Mouse (Mus musculus): ENCODE measurements around the gene Arhgap17. TPM values are rescaled to one million over a fixed set of nuclear protein-coding genes. Genes with fewer than 3 reads are reported as not detected.

The Arhgap17 gene
- polyA plus RNA-seq, 1 experiment from 2014 or later: 16.2 TPM

Other genes with a start within 250 kb of the Arhgap17 start
- 38.4 and 46.4 TPM in 2 replicates for gene Tnrc6a, start 246.0 kb downstream of the Arhgap17 start, polyA plus RNA-seq (2015; fragmentation: Nextera tagmentation; extraction: Ambion mirVana)
- 1.3 and 1.9 TPM in 2 replicates for gene Slc5a11, start 155.1 kb downstream of the Arhgap17 start, polyA plus RNA-seq (2015; fragmentation: Nextera tagmentation; extraction: Ambion mirVana)
- gene Lcmt1, start 131 bp downstream of the Arhgap17 start, polyA plus RNA-seq (2015; fragmentation: Nextera tagmentation; extraction: Ambion mirVana): 43.3 and 45.7 TPM in 2 replicates
- gene Aqp8, start 92.4 kb upstream of the Arhgap17 start, polyA plus RNA-seq (2015; fragmentation: Nextera tagmentation; extraction: Ambion mirVana): 27.3 and 35.6 TPM in 2 replicates
- 2.0 and 2.3 TPM in 2 replicates for gene Zkscan2, start 130.5 kb upstream of the Arhgap17 start, polyA plus RNA-seq (2015; fragmentation: Nextera tagmentation; extraction: Ambion mirVana)

Measured in stomach, embryonic 15.5 days (tissue).